Mouse (Mus musculus) G1E (cell line): ENCODE results near the gene Sim2. TPM values are rescaled to one million over a fixed set of nuclear protein-coding genes. Genes with fewer than 3 reads are reported as not detected.

Source experiments
- ATAC-seq: 2 replicates; pipeline ENCODE4 v1.8.0; 2016; ENCODE audit warnings: mild to moderate bottlenecking; ENCODE audit not compliant: insufficient number of reproducible peaks, poor library complexity, low FRiP score, severe bottlenecking; ENCODE audit errors: extremely low read depth
- DNase-seq: peaks from one replicate; pipeline ENCODE4 v3.0.0; 2012; ENCODE audit warnings: low spot score
- H3K27me3 ChIP-seq: 2 replicates; pipeline ENCODE4 v1.6.1; 2012; ENCODE audit warnings: mild to moderate bottlenecking, low read length, inconsistent platforms; ENCODE audit not compliant: insufficient read depth
- H3K36me3 ChIP-seq: replicated peaks from 2 replicates; pipeline ENCODE3; 2012; ENCODE audit warnings: mild to moderate bottlenecking, inconsistent platforms
- H3K4me1 ChIP-seq: 2 replicates; pipeline ENCODE4 v1.6.1; 2012; ENCODE audit warnings: low read depth, low read length, inconsistent platforms, mixed read lengths; ENCODE audit not compliant: insufficient read depth
- H3K4me3 ChIP-seq: 2 replicates; pipeline ENCODE4 v1.5.1; 2012; ENCODE audit warnings: low read depth, mild to moderate bottlenecking, inconsistent platforms, low read length, moderate library complexity, mixed read lengths
- H3K9me3 ChIP-seq: replicated peaks from 2 replicates; pipeline ENCODE4 v1.6.1; 2012; ENCODE audit warnings: inconsistent platforms
- CTCF ChIP-seq: IDR thresholded peaks from 2 replicates; pipeline ENCODE4 v1.5.1; 2012; ENCODE audit warnings: low read depth, low read length, inconsistent platforms, mixed read lengths
- GATA1 ChIP-seq: IDR thresholded peaks from 2 replicates; pipeline ENCODE4 v1.6.1; 2012; ENCODE audit warnings: borderline replicate concordance, low read length, inconsistent platforms, mixed read lengths
- GATA2 ChIP-seq: IDR thresholded peaks from 2 replicates; pipeline ENCODE4 v1.6.1; 2012; ENCODE audit warnings: low read depth, low read length, inconsistent platforms, borderline replicate concordance
- POLR2AphosphoS5 ChIP-seq: IDR thresholded peaks from 2 replicates; pipeline ENCODE4 v1.6.1; 2012; ENCODE audit warnings: low read depth, low read length, inconsistent platforms; ENCODE audit not compliant: insufficient replicate concordance
- TAL1 ChIP-seq: conservative IDR thresholded peaks from 2 replicates; pipeline ENCODE4 v1.6.1; 2012; ENCODE audit warnings: low read depth, low read length, inconsistent platforms, mixed read lengths
- polyA plus RNA-seq: library from polyadenylated mRNA; stranded (reverse); fragments of >175 nt; gene quantifications from 2 replicates; pipeline ENCODE4 v1.2.3, GENCODE M21; 2012
- total RNA-seq, 2 experiments: library from RNA; stranded (forward) in 1 of 2; stranded (reverse) in 1 of 2; fragments of 200-1000 nt in 1 of 2; fragments of >200 nt in 1 of 2; fragmentation: Nextera tagmentation in 1 of 2; gene quantifications; 2 replicates each; pipeline ENCODE4 v1.2.3; 2014 to 2017

Sim2 gene
- total and polyA plus RNA-seq, 3 experiments = not detected

- Histone ChIP-seq H3K27me3 (peaks cover 60% of the 10 kb centered on the region), H3K36me3 (no peaks in the 10 kb centered on the region), H3K4me1 (no peaks in the 10 kb centered on the region), H3K9me3 (peaks cover 28% of the 10 kb centered on the region), H3K4me3 (no peak overlapping the region)
- ATAC-seq (no peak), DNase-seq (no peak)
- TF ChIP-seq GATA1 = no peak
- no peak for TF ChIP-seq CTCF
- no peak for TF ChIP-seq TAL1
- no peak for TF ChIP-seq GATA2
- no peak for TF ChIP-seq POLR2AphosphoS5
These were observed 2.2 kb downstream of the Sim2 start for GRCm38 (mm10) chr16:94086701-94087569.

- TF ChIP-seq GATA2 = no peak
- no peak for TF ChIP-seq POLR2AphosphoS5
- no peak for TF ChIP-seq CTCF
- no peak for TF ChIP-seq TAL1
- no peak for TF ChIP-seq GATA1
- Histone ChIP-seq H3K4me3 (no peak overlapping the region), H3K9me3 (peaks cover 28% of the 10 kb centered on the region), H3K27me3 (peaks cover 64% of the 10 kb centered on the region), H3K4me1 (no peaks in the 10 kb centered on the region), H3K36me3 (no peaks in the 10 kb centered on the region)
- DNase-seq = no peak
- ATAC-seq = no peak
These were observed 3.0 kb downstream of the Sim2 start for GRCm38 (mm10) chr16:94087570-94088225.

GRCm38 (mm10) chr16:94088226-94088748 is 3.6 kb downstream of the Sim2 start:
- H3K4me1 ChIP-seq = no peaks in the 10 kb centered on the region
- H3K27me3 ChIP-seq = peaks cover 65% of the 10 kb centered on the region
- no peak for TF ChIP-seq GATA2
- TF ChIP-seq GATA1 = no peak
- TF ChIP-seq CTCF = no peak
- TF ChIP-seq TAL1 = no peak
- TF ChIP-seq POLR2AphosphoS5 = no peak
- no peak overlapping the region for H3K4me3 ChIP-seq
- H3K9me3 ChIP-seq = peaks cover 27% of the 10 kb centered on the region
- ATAC-seq (no peak), DNase-seq (no peak)
- H3K36me3 ChIP-seq = no peaks in the 10 kb centered on the region

DNA sequence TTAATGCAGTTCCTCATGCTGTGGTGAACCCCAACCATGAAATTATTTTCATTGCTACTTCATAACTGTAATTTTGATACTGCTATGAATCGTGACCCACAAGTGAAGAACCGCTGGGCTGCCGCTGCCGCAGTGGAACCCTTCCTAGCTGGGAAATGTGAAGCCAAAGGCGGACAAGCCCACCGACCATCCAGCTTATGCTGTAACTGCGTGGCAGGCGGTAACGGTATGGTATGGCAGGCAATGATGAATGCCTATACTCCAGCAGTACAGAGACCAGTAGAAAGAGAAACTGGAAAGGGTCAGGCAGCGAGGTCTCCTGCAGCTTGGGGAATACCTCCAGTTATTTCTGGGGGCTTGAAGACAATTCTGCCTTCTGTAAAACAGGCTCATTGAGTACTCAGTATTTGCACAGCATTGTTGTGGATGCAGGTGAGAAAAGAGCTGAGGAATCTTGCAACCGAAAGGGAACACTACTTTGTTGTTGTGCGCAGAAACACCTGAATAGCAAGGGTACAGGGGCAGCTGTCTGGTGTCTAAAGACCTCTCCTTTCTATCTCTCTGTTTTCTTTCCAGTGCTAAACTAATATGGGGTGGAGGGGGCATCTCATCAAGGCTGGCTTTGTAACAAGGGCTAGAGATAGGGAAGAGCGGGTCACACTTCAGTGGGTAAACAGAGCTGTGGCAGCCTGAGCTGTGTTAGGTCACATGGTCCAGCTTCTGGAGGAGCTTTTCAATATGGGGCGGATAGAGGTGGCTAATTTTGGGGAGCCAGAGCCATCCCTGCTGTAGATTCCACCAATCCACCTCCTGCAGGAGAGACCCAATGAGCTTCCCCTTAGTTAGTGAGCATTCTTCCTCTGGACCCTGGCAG is 4.3 kb downstream of the Sim2 start:
- Histone ChIP-seq H3K36me3 (no peaks in the 10 kb centered on the region), H3K27me3 (peaks cover 65% of the 10 kb centered on the region), H3K4me3 (no peak overlapping the region), H3K4me1 (no peaks in the 10 kb centered on the region), H3K9me3 (peaks cover 21% of the 10 kb centered on the region)
- ATAC-seq (no peak), DNase-seq (no peak)
- TF ChIP-seq CTCF (no peak), GATA1 (no peak), GATA2 (no peak), TAL1 (no peak), POLR2AphosphoS5 (no peak)

GRCm38 (mm10) chr16:94092511-94093150 is 7.9 kb downstream of the Sim2 start:
- DNase-seq (no peak), ATAC-seq (no peak)
- Histone ChIP-seq H3K4me3 (no peak overlapping the region), H3K27me3 (peaks cover 60% of the 10 kb centered on the region), H3K36me3 (no peaks in the 10 kb centered on the region), H3K9me3 (no peaks in the 10 kb centered on the region), H3K4me1 (no peaks in the 10 kb centered on the region)
- TF ChIP-seq POLR2AphosphoS5 = no peak
- TF ChIP-seq CTCF = no peak
- TF ChIP-seq TAL1 = no peak
- no peak for TF ChIP-seq GATA1
- TF ChIP-seq GATA2 = no peak
